Mouse (Mus musculus) CH12.LX (cell line): ENCODE measurements around the gene Bag2.

Experiments
- CTCF ChIP-seq, 2 experiments: IDR thresholded peaks in 1 of 2; conservative IDR thresholded peaks in 1 of 2; 2 replicates each; pipeline ENCODE4 v1.5.1; 2011 to 2012; ENCODE audit warnings: low read depth in 2 of 2, low read length in 2 of 2, improper control_type of control experiment in 1 of 2, inconsistent platforms in 1 of 2, mild to moderate bottlenecking in 1 of 2, moderate library complexity in 1 of 2
- E2F4 ChIP-seq: IDR thresholded peaks from 2 replicates; pipeline ENCODE4 v1.6.1; 2011; ENCODE audit warnings: low read depth, low read length, improper control_type of control experiment; ENCODE audit not compliant: insufficient replicate concordance
- EP300 ChIP-seq: IDR thresholded peaks from 2 replicates; pipeline ENCODE4 v1.6.1; 2011; ENCODE audit warnings: low read length, improper control_type of control experiment
- MAFK ChIP-seq: IDR thresholded peaks from 2 replicates; pipeline ENCODE4 v1.6.1; 2011; ENCODE audit warnings: low read length, improper control_type of control experiment; ENCODE audit not compliant: insufficient replicate concordance
- POLR2A ChIP-seq: IDR thresholded peaks from 2 replicates; pipeline ENCODE4 v1.6.1; 2011; ENCODE audit warnings: low read depth, mild to moderate bottlenecking, improper control_type of control experiment, low read length
- RCOR1 ChIP-seq: conservative IDR thresholded peaks from 2 replicates; pipeline ENCODE4 v1.6.1; 2012; ENCODE audit warnings: low read depth, mild to moderate bottlenecking, inconsistent platforms, low read length, improper control_type of control experiment
- USF1 ChIP-seq: IDR thresholded peaks from 2 replicates; pipeline ENCODE4 v1.6.1; 2014; ENCODE audit warnings: low read depth, mild to moderate bottlenecking, inconsistent platforms, low read length, improper control_type of control experiment
- USF2 ChIP-seq: conservative IDR thresholded peaks from 2 replicates; pipeline ENCODE4 v1.6.1; 2011; ENCODE audit warnings: low read depth, low read length, improper control_type of control experiment

DNA sequence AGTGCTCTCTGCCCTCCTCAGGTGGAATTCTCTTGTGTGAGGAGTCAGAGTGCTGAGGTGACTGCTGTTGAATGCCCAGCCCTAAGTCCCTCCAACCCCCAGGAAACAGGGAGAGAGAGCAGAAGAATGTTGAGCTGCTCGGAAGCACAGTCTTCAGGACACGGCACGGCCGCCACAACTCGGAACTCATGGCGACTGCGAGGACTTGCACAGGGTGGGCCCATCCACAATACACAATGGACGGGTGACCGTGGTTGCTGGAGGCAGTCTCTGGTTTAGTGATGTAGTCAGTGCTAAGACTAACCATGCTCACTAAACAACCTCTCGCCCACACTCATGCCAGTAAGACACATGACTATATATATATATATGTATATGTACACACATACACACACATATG, 14.0 kb upstream of the Bag2 start:
- TF ChIP-seq USF1 = no peak
- TF ChIP-seq MAFK = no peak
- no peak for TF ChIP-seq EP300
- no peak for TF ChIP-seq POLR2A
- TF ChIP-seq USF2 = no peak
- no peak for TF ChIP-seq CTCF (conservative IDR thresholded peaks at IDR 0.05 in 1 of 2, IDR thresholded peaks at IDR 0.05 in 1 of 2; ENCODE audit: low read depth in 2 of 2, low read length in 2 of 2)
- TF ChIP-seq E2F4 = no peak
- TF ChIP-seq RCOR1 = no peak
